Mouse (Mus musculus): ENCODE measurements around the gene Rptor. TPM values are rescaled to one million over a fixed set of nuclear protein-coding genes. Genes with fewer than 3 reads are reported as not detected.

The Rptor gene
- polyA plus RNA-seq, 1 experiment from 2014 or later: 3.1 TPM

- Histone ChIP-seq H3K9me3 (ENCODE audit: low read length) (no peaks in the 10 kb centered on the region), H3K27ac (ENCODE audit: low read depth) (no peak overlapping the region), H3K4me1 (ENCODE audit: insufficient read depth) (peaks cover 5% of the 10 kb centered on the region), H3K27me3 (ENCODE audit: insufficient read depth, low read length) (no peaks in the 10 kb centered on the region), H3K36me3 (replicated peaks; ENCODE audit: insufficient read depth, low read length) (peaks cover 21% of the 10 kb centered on the region), H3K9ac (replicated peaks) (no peak overlapping the region), H3K4me2 (ENCODE audit: low read depth, low read length) (no peak overlapping the region), H3K4me3 (ENCODE audit: low read depth, low read length) (no peak overlapping the region)
- ATAC-seq (no peak), DNase-seq (no peak)
- WGBS (ENCODE audit: insufficient replicate concordance): 83% methylated on average over 5 of the region's 5 CpGs
- TF ChIP-seq EP300 (IDR thresholded peaks at IDR 0.05; ENCODE audit: low read depth) (no peak), CTCF (IDR thresholded peaks at IDR 0.05; ENCODE audit: low read depth) (no peak)
These were observed 318.0 kb downstream of the Rptor start for GRCm38 (mm10) chr11:119920668-119921067.

- no peaks in the 10 kb centered on the region for H3K9me3 ChIP-seq (ENCODE audit: low read length)
- 35% methylated on average over 5 of the region's 5 CpGs for WGBS (ENCODE audit: insufficient replicate concordance)
- peak overlapping the region; percentile 29; the same call in 1 of the 2 replicates for H3K27ac ChIP-seq (ENCODE audit: low read depth)
- H3K4me2 ChIP-seq (ENCODE audit: low read depth, low read length): no peak overlapping the region
- TF ChIP-seq EP300 (IDR thresholded peaks at IDR 0.05; ENCODE audit: low read depth) (no peak), CTCF (IDR thresholded peaks at IDR 0.05; ENCODE audit: low read depth) (no peak)
- no peaks in the 10 kb centered on the region for H3K27me3 ChIP-seq (ENCODE audit: insufficient read depth, low read length)
- peak; percentile 49 for ATAC-seq
- no peaks in the 10 kb centered on the region for H3K36me3 ChIP-seq (replicated peaks; ENCODE audit: insufficient read depth, low read length)
- DNase-seq: peak; percentile 64
- H3K4me3 ChIP-seq (ENCODE audit: low read depth, low read length): no peak overlapping the region
- no peak overlapping the region for H3K9ac ChIP-seq (replicated peaks)
- H3K4me1 ChIP-seq (ENCODE audit: insufficient read depth): no peaks in the 10 kb centered on the region; the same call in 1 of the 2 replicates
These were observed 322.5 kb downstream of the Rptor start for GRCm38 (mm10) chr11:119925176-119925575.

DNA sequence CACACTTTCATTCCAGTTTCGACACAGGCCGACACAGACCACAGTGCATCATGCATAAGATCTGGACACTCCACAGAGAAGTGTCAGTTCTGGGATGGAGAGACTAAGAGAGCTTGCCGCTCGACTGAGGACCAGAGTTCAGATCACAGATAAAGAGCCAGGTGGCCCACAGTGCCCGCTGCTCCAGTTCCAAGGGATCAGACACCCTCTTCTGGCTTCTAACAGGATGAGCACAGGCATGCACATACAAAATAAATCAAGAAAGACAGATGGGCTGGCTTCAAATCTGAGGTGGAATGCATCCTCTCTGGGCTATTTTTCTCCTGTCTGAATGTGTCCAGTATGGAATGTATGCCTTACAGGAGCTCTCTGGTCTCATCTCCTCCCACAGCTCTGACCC, 324.1 kb downstream of the Rptor start:
- no peaks in the 10 kb centered on the region for H3K27me3 ChIP-seq (ENCODE audit: insufficient read depth, low read length)
- no peak overlapping the region for H3K4me2 ChIP-seq (ENCODE audit: low read depth, low read length)
- no peaks in the 10 kb centered on the region; the same call in 1 of the 2 replicates for H3K4me1 ChIP-seq (ENCODE audit: insufficient read depth)
- no peaks in the 10 kb centered on the region for H3K36me3 ChIP-seq (replicated peaks; ENCODE audit: insufficient read depth, low read length)
- TF ChIP-seq EP300 (IDR thresholded peaks at IDR 0.05; ENCODE audit: low read depth) (no peak), CTCF (IDR thresholded peaks at IDR 0.05; ENCODE audit: low read depth) (no peak)
- no peaks in the 10 kb centered on the region for H3K9me3 ChIP-seq (ENCODE audit: low read length)
- H3K27ac ChIP-seq (ENCODE audit: low read depth): no peak overlapping the region
- WGBS (ENCODE audit: insufficient replicate concordance): 68% methylated on average over 5 of the region's 5 CpGs
- no peak overlapping the region for H3K4me3 ChIP-seq (ENCODE audit: low read depth, low read length)
- DNase-seq: no peak
- no peak overlapping the region for H3K9ac ChIP-seq (replicated peaks)
- ATAC-seq: no peak

GRCm38 (mm10) chr11:119928023-119928681, 325.4 kb downstream of the Rptor start:
- H3K4me2 ChIP-seq (ENCODE audit: low read depth, low read length): peak overlapping the region; percentile 58
- no peaks in the 10 kb centered on the region for H3K9me3 ChIP-seq (ENCODE audit: low read length)
- no peak overlapping the region for H3K9ac ChIP-seq (replicated peaks)
- 22% methylated on average over 16 of the region's 16 CpGs for WGBS (ENCODE audit: insufficient replicate concordance)
- peak overlapping the region; percentile 20; the same call in 1 of the 2 replicates for H3K4me3 ChIP-seq (ENCODE audit: low read depth, low read length)
- TF ChIP-seq CTCF (IDR thresholded peaks at IDR 0.05; ENCODE audit: low read depth): no peak
- no peak for TF ChIP-seq EP300 (IDR thresholded peaks at IDR 0.05; ENCODE audit: low read depth)
- peak; percentile 66 for DNase-seq
- H3K4me1 ChIP-seq (ENCODE audit: insufficient read depth): no peaks in the 10 kb centered on the region; the same call in 1 of the 2 replicates
- H3K27ac ChIP-seq (ENCODE audit: low read depth): 0 out of 2 replicates have a peak overlapping the region, but pooled peaks have one; percentile 55
- no peaks in the 10 kb centered on the region for H3K27me3 ChIP-seq (ENCODE audit: insufficient read depth, low read length)
- no peaks in the 10 kb centered on the region for H3K36me3 ChIP-seq (replicated peaks; ENCODE audit: insufficient read depth, low read length)
- peak; percentile 54 for ATAC-seq

- H3K4me1 ChIP-seq (ENCODE audit: insufficient read depth): no peaks in the 10 kb centered on the region; the same call in 1 of the 2 replicates
- no peak for ATAC-seq
- no peak overlapping the region for H3K9ac ChIP-seq (replicated peaks)
- H3K27me3 ChIP-seq (ENCODE audit: insufficient read depth, low read length): no peaks in the 10 kb centered on the region
- no peaks in the 10 kb centered on the region for H3K9me3 ChIP-seq (ENCODE audit: low read length)
- H3K4me3 ChIP-seq (ENCODE audit: low read depth, low read length): no peak overlapping the region
- TF ChIP-seq CTCF (IDR thresholded peaks at IDR 0.05; ENCODE audit: low read depth) (no peak), EP300 (IDR thresholded peaks at IDR 0.05; ENCODE audit: low read depth) (no peak)
- H3K27ac ChIP-seq (ENCODE audit: low read depth): no peak overlapping the region
- H3K4me2 ChIP-seq (ENCODE audit: low read depth, low read length): no peak overlapping the region
- WGBS (ENCODE audit: insufficient replicate concordance): 57% methylated on average over 6 of the region's 6 CpGs
- H3K36me3 ChIP-seq (replicated peaks; ENCODE audit: insufficient read depth, low read length): no peaks in the 10 kb centered on the region
- DNase-seq: no peak
These were observed 327.0 kb downstream of the Rptor start for GRCm38 (mm10) chr11:119929603-119930265.

DNA sequence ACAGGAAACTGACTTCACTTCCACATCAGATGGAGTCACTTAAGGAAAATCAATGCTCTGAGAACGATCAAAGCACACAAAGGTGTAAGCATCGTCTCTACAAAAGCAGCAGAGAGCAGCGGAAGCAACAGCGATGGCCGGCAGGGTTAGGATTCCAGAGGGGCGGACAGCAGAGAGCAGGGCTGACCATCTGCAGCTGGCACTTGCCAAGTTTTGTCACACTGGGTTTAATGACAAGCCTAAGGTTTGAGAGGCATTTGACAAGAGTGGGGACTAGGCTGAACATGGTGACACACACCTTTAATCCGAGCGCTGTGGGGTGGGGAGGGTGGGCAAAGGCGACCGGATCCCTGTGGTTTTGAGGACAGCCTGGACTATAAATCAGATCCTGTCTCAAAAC, 329.1 kb downstream of the Rptor start:
- no peak for DNase-seq
- no peak overlapping the region for H3K9ac ChIP-seq (replicated peaks)
- H3K36me3 ChIP-seq (replicated peaks; ENCODE audit: insufficient read depth, low read length): no peaks in the 10 kb centered on the region
- no peak overlapping the region for H3K27ac ChIP-seq (ENCODE audit: low read depth)
- no peak overlapping the region for H3K4me3 ChIP-seq (ENCODE audit: low read depth, low read length)
- TF ChIP-seq CTCF (IDR thresholded peaks at IDR 0.05; ENCODE audit: low read depth) (no peak), EP300 (IDR thresholded peaks at IDR 0.05; ENCODE audit: low read depth) (no peak)
- no peak overlapping the region for H3K4me2 ChIP-seq (ENCODE audit: low read depth, low read length)
- H3K9me3 ChIP-seq (ENCODE audit: low read length): no peaks in the 10 kb centered on the region
- WGBS (ENCODE audit: insufficient replicate concordance): 52% methylated on average over 10 of the region's 10 CpGs
- H3K27me3 ChIP-seq (ENCODE audit: insufficient read depth, low read length): no peaks in the 10 kb centered on the region
- peaks cover 11% of the 10 kb centered on the region for H3K4me1 ChIP-seq (ENCODE audit: insufficient read depth)
- ATAC-seq: no peak

Measured in liver, postnatal 0 days (tissue).